Mouse (Mus musculus): ENCODE measurements around the gene Vwf.

DNA sequence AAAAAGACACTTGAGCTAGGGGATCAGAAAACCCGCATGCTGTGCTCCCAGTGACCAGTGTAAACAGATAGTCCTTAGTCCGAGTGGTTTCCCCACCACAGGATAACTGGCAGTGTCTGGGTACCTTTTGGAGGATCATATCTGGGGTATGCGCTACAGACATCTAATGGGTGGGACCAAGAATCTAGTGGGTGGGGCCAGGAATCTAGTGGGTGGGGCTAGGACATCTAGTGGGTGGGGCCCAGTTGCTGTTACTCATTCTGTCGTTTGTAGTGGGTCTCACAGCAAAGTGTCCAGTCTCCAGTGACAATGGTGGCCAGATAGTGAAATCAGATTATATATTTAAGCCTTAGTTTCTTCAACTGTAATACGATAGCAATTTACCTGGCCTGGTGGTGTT lies 14.5 kb downstream of the Vwf start:
- TF ChIP-seq CTCF (IDR thresholded peaks at IDR 0.05; ENCODE audit: control insufficient read depth, insufficient read depth, insufficient replicate concordance, low read depth, low read length) (no peak), POLR2A (IDR thresholded peaks at IDR 0.05; ENCODE audit: control insufficient read depth, low read depth, low read length) (no peak)
